Mouse (Mus musculus) spleen, embryonic (tissue): ENCODE measurements around the gene Ccdc54.

Experiments used
- CTCF ChIA-PET: fragments of 350-600 bp; sonication (Branson Sonifier 250); formaldehyde crosslinking; loops from one replicate; lab custom pipeline; 2022; lab: Charles Lee

The Ccdc54 gene

GRCm38 (mm10) chr16:50591054-50591453 is at the start of gene Ccdc54:
TSS of gene Ccdc54 (minus strand) at chr16:50591154.
- CTCF ChIA-PET, result no interaction called here

GRCm38 (mm10) chr16:50632585-50632984 is 41.6 kb upstream of the Ccdc54 start:
- CTCF ChIA-PET, result no interaction called here

GRCm38 (mm10) chr16:50615569-50615968 is 24.6 kb upstream of the Ccdc54 start:
- CTCF ChIA-PET, result interaction anchor here (0.7 kb wide), 1 partner anchor 39 kb away, joined by 15 read pairs; no protein-coding TSS in a partner anchor

- CTCF ChIA-PET, result no interaction called here
These were observed 22.0 kb upstream of the Ccdc54 start for GRCm38 (mm10) chr16:50612944-50613343.

DNA sequence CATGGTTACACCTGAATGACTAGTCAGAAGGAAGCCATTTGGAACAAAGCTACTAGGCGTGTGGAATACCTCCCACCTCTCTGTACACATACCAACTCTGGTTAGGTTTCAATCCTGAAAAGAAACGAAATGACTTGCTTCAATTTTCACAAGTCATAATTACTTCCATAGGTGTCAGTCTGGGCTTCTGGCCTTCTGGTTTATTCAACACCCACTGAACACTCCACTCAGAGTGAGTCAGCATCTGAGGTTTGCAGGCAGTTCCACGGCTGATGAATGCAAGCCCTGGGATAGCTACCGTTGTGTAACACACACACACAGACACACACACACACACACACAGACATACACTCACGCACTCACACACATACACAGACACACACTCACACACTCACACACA is 19.6 kb upstream of the Ccdc54 start:
- CTCF ChIA-PET, result no interaction called here

DNA sequence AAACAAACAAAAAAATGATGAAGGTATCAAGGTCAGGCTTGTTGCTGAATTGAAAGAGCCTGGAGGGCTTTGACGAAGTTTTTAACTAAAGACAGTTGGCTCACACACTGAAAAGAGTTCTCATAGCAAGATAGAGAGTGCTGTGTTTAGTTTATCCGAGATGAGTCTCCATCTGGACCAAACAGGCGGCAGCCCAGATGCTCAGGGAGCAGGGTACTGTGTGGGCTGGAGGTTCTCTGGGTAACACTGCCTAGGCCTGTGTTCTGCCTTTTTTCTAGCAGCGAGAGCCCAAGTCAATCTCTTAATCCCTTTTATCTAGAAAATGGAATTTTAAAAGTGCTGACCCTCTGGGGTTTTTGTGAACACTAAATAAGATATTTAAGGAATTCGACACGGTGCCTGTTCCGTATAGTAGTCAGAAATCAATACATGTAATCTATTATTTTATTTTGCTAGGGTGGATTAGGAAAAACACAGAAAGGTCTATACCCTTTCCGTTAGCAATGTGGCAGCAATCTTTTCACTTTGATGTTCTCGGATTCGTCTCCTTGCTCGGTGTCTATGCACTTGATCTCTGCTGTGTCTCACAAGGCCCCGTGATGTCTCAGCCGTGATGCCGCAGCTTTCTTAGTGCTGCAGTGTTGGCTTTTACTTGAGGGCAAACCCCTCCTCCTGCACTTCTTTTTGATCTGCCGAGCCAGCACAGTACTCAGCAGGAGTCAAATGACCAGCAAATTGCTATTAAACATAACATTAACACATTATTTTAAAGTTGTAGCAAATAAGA is 17.0 kb upstream of the Ccdc54 start:
- CTCF ChIA-PET, result no interaction called here

- CTCF ChIA-PET, result no interaction called here
These were observed 13.9 kb upstream of the Ccdc54 start for GRCm38 (mm10) chr16:50604826-50605225.

DNA sequence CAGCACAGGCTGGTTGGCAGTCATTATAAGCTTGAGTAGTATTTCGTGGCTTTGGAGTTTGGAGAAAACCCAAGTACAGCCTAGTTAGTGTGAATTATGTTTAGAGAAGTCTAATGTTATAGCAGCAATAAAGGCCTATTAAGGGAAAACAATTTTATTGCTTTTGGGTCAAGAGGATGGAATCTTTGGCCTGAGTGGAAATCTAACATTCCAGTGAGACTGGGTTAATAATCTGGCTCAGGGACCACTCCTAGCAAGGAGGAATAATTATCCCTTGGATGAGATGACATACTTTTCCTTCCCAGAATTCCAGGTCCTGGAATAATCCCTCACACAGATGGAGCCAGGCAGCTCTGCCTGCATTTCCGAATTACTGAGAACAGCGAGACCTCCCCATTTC is 11.0 kb upstream of the Ccdc54 start:
- CTCF ChIA-PET, result no interaction called here

DNA sequence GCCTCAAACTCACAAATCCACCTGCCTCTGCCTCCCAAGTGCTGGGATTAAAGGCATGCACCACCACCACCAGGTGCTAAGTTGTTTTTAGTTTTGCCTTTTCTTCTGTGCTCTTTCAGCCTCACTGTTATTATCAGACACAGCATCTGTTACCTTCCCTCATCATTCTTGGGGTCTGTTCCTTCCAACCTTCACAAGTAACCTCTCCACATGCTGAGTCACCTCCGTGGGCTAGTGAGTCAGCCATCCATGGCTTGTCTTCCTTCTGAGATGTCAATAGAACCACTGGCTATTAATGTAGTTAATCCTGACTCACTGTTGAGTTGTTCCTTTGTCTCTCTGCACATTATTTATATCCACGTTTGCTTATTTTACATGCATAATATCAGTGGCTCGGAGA is 9.7 kb upstream of the Ccdc54 start:
- CTCF ChIA-PET, result no interaction called here

DNA sequence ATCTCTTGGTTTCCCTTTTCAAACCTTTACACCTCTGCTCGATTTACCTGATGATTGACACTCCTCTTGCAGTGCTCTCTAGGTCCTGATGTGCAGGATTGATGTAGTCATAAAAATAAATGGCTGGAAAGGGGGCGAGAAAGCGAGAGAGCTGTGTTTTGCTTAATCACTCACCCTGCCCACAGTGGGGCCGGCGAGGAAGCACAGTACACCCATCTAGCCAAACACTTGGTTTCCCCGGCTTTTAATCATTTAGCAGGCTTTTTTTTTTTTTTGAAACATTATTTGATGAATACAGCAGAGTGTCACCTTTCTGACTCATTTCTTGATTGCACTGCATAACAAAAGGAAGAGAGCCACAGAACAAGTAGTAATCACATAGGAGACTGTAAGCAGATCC is 5.7 kb upstream of the Ccdc54 start:
- CTCF ChIA-PET, result no interaction called here

DNA sequence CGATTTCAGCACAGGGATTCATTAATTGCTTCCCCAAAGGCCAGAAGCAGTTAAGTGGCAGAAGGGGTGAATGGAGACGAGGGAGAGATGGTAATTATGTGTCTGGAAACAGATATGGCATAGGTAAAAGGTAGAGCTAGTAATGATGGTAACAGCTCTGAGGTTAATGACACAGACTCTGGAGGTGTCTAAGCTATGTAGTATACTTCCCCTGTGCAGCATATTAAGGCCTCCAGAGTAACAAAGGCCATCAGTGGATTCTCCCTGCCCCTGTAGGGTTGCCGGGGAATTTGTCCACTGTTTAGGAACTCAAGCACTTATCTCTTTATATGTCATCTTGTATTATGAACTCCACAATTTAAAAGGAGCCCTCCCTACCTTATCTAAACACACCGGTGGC is 5.2 kb upstream of the Ccdc54 start:
- CTCF ChIA-PET, result no interaction called here

DNA sequence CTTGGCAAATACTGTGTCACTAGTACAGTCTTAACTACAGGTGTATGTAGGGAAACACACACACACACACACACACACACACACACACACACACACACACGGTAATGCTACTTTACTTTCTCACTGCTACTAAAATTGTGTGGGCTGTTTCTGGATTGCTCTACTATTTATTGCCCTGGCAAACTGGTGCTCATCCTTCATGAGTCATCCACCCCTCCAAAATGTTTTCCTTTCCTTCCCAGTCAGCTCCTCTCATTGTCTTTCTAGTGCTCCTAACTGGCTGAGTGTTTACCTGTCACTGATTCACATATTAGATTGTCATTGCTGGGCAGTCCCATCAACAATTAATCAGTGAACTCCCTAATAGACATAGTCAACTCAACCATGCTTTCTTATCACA is 3.9 kb upstream of the Ccdc54 start:
- CTCF ChIA-PET, result no interaction called here

- CTCF ChIA-PET, result no interaction called here
These were observed 2.4 kb upstream of the Ccdc54 start for GRCm38 (mm10) chr16:50593361-50593760.

- CTCF ChIA-PET, result interaction anchor here (0.6 kb wide), 1 partner anchor 1776 kb away, joined by 3 read pairs; no protein-coding TSS in a partner anchor
These were observed 1.3 kb downstream of the Ccdc54 start for GRCm38 (mm10) chr16:50589574-50590151.

DNA sequence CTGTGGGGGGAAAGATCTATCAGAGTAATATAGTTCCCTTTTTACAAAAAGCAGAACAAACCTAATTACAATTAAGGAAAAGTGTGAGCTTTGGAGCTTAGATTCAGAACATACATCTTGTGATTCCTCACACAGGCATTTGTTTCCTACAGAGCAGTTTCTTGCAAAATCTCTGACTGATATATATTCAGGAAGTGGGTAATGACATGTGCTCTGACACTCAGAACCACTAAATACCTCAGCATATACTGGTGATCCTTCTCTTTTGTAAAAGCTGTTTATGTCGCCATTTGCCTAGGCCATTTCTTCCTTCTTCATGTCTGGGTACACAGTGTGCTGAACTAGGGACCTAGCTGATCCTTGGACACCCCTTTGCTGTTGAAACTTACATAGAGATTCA is 2.8 kb downstream of the Ccdc54 start:
- CTCF ChIA-PET, result no interaction called here

- CTCF ChIA-PET, result no interaction called here
These were observed 3.8 kb downstream of the Ccdc54 start for GRCm38 (mm10) chr16:50587139-50587538.

GRCm38 (mm10) chr16:50578361-50578760 is 12.6 kb downstream of the Ccdc54 start:
- CTCF ChIA-PET, result no interaction called here

- CTCF ChIA-PET, result no interaction called here
These were observed 18.4 kb downstream of the Ccdc54 start for GRCm38 (mm10) chr16:50572557-50572956.

DNA sequence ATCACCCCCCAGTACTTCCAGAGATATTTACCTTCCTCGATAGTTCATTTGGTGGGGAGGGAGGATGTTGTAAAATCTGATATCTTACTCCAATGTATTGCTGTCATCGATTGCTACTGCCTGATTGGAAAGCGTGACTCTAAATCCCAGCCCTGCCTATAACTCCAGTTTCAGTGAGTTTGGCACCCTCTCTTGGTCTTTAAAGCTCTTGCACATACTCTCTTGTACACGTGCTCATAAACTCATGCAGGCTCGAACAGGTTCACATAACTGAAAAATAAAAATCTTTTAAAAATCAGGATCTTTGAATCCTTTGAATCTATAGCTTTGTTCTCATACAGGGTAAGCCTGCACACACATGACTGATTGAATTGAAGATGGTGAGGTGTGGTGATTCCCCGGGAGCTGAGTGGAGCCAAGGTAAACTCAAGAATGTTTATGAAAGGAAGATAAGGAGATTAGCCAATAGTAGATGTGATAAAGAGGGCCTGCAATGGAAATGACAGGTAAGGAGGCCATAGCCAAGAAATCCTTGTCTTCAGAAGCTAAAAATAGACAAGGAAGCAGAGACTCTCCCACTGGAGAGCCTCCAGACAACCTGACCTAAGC is 31.7 kb downstream of the Ccdc54 start:
- CTCF ChIA-PET, result no interaction called here

GRCm38 (mm10) chr16:50553828-50554227 is 37.1 kb downstream of the Ccdc54 start:
- CTCF ChIA-PET, result no interaction called here

DNA sequence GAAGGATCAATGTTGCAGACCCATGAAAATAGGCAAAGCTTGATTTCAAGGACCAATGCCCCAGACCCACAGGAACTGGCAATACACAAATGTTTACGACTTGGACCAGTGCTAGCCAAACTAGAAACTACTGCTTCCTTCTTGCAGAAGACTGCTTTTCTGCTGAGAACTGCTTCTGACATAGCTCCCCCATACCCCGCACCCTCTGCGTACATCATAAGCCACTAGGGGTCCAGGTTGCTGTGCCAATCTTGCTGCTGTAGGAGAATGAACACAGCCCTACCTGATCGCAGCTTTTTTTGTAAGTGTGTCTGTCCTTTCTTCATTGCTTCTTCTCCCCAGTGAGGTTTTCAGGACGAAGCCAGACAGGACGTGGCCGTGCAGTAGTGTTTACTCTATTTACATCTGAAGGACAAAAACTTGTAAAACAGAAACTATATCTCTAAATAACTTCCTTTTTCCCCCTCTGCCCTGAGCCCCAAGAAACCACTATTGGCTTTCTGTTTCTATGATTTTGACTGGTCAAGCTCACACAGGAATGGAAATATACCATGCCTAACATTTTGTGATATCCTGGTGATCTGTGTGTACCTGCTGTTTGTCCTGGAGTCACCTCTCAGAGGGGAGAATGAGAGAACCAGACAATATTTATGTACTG is 39.0 kb downstream of the Ccdc54 start:
- CTCF ChIA-PET, result no interaction called here

GRCm38 (mm10) chr16:50550927-50551326 is 40.0 kb downstream of the Ccdc54 start:
- CTCF ChIA-PET, result interaction anchor here (0.5 kb wide), 1 partner anchor 10 kb away, joined by 3 read pairs; no protein-coding TSS in a partner anchor
